Comparison of ENCODE assay signal across 13 mouse cellular contexts in the genomic region with DNA sequence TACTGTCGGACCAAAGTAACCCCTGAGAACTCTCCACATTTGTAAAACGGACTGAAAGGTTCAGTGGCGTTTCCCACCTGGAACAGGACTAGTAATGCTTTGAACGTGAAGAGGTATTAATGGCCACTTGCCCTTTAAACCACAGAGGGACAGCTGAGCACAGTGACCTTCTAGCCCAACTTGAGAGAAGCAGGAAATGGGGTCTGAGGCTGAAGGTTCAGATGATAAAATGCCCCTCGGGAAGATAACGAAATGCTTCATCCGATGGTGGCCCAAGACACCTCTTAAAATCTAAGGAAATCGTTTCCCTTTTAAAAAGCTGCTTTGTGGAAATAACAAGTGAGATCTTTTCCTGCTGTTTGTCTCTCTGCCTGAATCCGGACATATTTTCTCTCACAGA.
DNase-seq lines count a peak whose midpoint lies in the region; ATAC-seq and TF ChIP-seq lines count a peak whose summit lies in the region.
"Had no signal": no experiment of that assay in that cellular context is flagged by ENCODE, and none has a peak within 500 bp of the region (broad histone marks: within the 10 kb centered on the region; RNA-seq: fewer than 3 reads in every experiment).

No protein-coding gene starts in this region.

- H3K36me3 ChIP-seq in heart, embryonic 13.5 days: no peaks in the 10 kb centered on the region
- H3K36me3 ChIP-seq: embryonic facial prominence, embryonic 15.5 days; forebrain, embryonic 12.5 days; lung, embryonic 15.5 days had no signal

- DNase-seq in heart, postnatal 4 days: no peak
- DNase-seq in layer of hippocampus, adult 2 months (ENCODE audit: low spot score in 2 of 2): no peak
- no peak for DNase-seq in layer of hippocampus, postnatal 14 days (ENCODE audit: low spot score in 2 of 2)
- peak; percentile 2 to 32 for DNase-seq in kidney, postnatal 25 days
- DNase-seq: right cerebral cortex, postnatal 4 days had no signal

- no peak for ATAC-seq in heart, embryonic 13.5 days (ENCODE audit: extremely low read depth, insufficient number of reproducible peaks, low FRiP score, low TSS enrichment)
- no peak for ATAC-seq in inflammation-experienced regulatory T-cells, adult 6 months

- H3K4me3 ChIP-seq in heart, embryonic 13.5 days: no peak overlapping the region
- no peak overlapping the region for H3K4me3 ChIP-seq in layer of hippocampus, adult 2 months
- no peak overlapping the region for H3K4me3 ChIP-seq in cortical plate, adult 2 months (ENCODE audit: insufficient read depth, low read length)
- H3K4me3 ChIP-seq: embryonic facial prominence, embryonic 15.5 days; forebrain, embryonic 12.5 days; lung, embryonic 15.5 days had no signal

- no peaks in the 10 kb centered on the region for H3K9me3 ChIP-seq in heart, embryonic 13.5 days
- H3K9me3 ChIP-seq: embryonic facial prominence, embryonic 15.5 days; forebrain, embryonic 12.5 days; lung, embryonic 15.5 days; megakaryocyte, embryonic 14.5 days had no signal

- WGBS in heart, embryonic 13.5 days: 48% methylated on average over 9 of the region's 9 CpGs

- no peak for TF ChIP-seq CTCF in layer of hippocampus, adult 2 months (conservative IDR thresholded peaks at IDR 0.05)
- TF ChIP-seq CTCF in cortical plate, adult 2 months (IDR thresholded peaks at IDR 0.05; ENCODE audit: extremely low read depth, insufficient read depth, low read length): no peak

- H3K27ac ChIP-seq in heart, embryonic 13.5 days (replicated peaks): 0 out of 2 replicates have a peak overlapping the region, but pooled peaks have one; percentile 42
- peak overlapping the region; percentile 74 for H3K27ac ChIP-seq in layer of hippocampus, adult 2 months
- peak overlapping the region; percentile 87 for H3K27ac ChIP-seq in cortical plate, adult 2 months (ENCODE audit: insufficient read depth, low read length)
- H3K27ac ChIP-seq: embryonic facial prominence, embryonic 15.5 days; forebrain, embryonic 12.5 days; hindbrain, embryonic 14.5 days; lung, embryonic 15.5 days had no signal

- peaks cover 10% of the 10 kb centered on the region for H3K4me1 ChIP-seq in heart, embryonic 13.5 days
- H3K4me1 ChIP-seq in cortical plate, adult 2 months (ENCODE audit: control insufficient read depth, insufficient read depth, low read length): no peaks in the 10 kb centered on the region
- H3K4me1 ChIP-seq: embryonic facial prominence, embryonic 15.5 days; lung, embryonic 15.5 days had no signal

- TF ChIP-seq POLR2A in cortical plate, adult 2 months (IDR thresholded peaks at IDR 0.05; ENCODE audit: extremely low read depth, insufficient read depth, low read length): no peak

- no peak overlapping the region for H3K4me2 ChIP-seq in heart, embryonic 13.5 days
- H3K4me2 ChIP-seq: embryonic facial prominence, embryonic 15.5 days; lung, embryonic 15.5 days had no signal

- no peaks in the 10 kb centered on the region for H3K27me3 ChIP-seq in heart, embryonic 13.5 days (replicated peaks)
- H3K27me3 ChIP-seq: embryonic facial prominence, embryonic 15.5 days; forebrain, embryonic 12.5 days; lung, embryonic 15.5 days; megakaryocyte, embryonic 14.5 days had no signal

- no peak overlapping the region for H3K9ac ChIP-seq in heart, embryonic 13.5 days
- H3K9ac ChIP-seq: embryonic facial prominence, embryonic 15.5 days; forebrain, embryonic 12.5 days; hindbrain, embryonic 14.5 days; lung, embryonic 15.5 days had no signal

Comparison
In these comparisons a context has a peak if more than half of its experiments do, and no peak if none do; other contexts are left out.
1. DNase-seq: peak in kidney, postnatal 25 days (2 of 2); none in heart, postnatal 4 days (single experiment), layer of hippocampus, adult 2 months (0 of 2) and layer of hippocampus, postnatal 14 days (0 of 2).
2. Peak in every context shown above with its lines, with median percentiles within 50 percentile points of each other: H3K27ac ChIP-seq.